Mouse (Mus musculus): Measurements from ENCODE around the gene Zfp446.

GRCm38 (mm10) chr7:12934808-12935207 is 42.8 kb upstream of the Zfp446 start:
- TF ChIP-seq CTCF (IDR thresholded peaks at IDR 0.05; ENCODE audit: control insufficient read depth, insufficient read depth, insufficient replicate concordance, low read depth, low read length) (no peak), POLR2A (IDR thresholded peaks at IDR 0.05; ENCODE audit: control insufficient read depth, low read depth, low read length) (no peak)
